Mouse (Mus musculus): ENCODE results near the gene Gstt4.

DNA sequence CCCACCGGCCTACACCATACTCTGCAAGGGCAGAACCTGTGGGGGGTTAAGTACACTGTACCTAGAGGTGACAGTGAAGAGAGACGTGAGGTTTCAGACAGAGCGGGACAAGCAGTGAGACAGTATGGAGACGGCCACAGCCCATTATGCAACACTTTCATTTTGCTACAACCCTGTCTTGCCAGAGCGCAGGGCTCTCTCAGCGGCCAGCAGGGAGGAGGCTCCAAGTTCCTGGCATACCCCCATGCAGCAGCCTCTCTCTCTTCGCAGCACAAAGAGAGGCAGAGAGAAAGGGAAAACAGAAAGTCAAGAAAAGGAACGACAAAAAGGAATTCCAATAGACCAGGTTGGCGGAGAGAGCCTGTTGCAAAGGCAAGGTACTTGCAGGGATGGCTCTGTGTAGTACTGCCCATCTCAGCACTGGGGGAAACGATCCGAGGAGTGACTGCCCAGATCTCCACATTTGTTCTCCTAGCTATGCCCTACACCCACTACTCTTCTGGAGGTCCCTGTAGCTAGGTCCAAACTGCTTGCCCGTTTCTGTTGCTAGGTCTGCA, 24.6 kb downstream of the Gstt4 start:
- TF ChIP-seq CTCF (IDR thresholded peaks at IDR 0.05; ENCODE audit: control insufficient read depth, insufficient read depth, insufficient read length) (no peak), USF1 (IDR thresholded peaks at IDR 0.05; ENCODE audit: low read depth) (no peak), CEBPB (IDR thresholded peaks at IDR 0.05; ENCODE audit: low read depth) (peak; percentile 45), MYOD1 (IDR thresholded peaks at IDR 0.05; ENCODE audit: control insufficient read depth, insufficient read length, low read depth) (no peak)

Measured in C2C12 (cell line).